Mouse (Mus musculus): ENCODE results near the gene Ankrd9. TPM values are rescaled to one million over a fixed set of nuclear protein-coding genes. Genes with fewer than 3 reads are reported as not detected.

The Ankrd9 gene
- 14.3 and 21.1 TPM in 2 replicates for total RNA-seq (2014; rRNA removed)
- 12.8 and 14.8 TPM in 2 replicates for polyA plus RNA-seq (2015; fragmentation: Nextera tagmentation; extraction: Ambion mirVana)

GRCm38 (mm10) chr12:110978607-110979406 lies at the start of gene Ankrd9:
Gene Ankrd9 (minus strand): TSS chr12:110979040.
- Histone ChIP-seq H3K4me1 (ENCODE audit: insufficient read depth, low read length) (no peaks in the 10 kb centered on the region), H3K9me3 (ENCODE audit: low read length) (no peaks in the 10 kb centered on the region), H3K27me3 (ENCODE audit: insufficient read depth, low read length) (no peaks in the 10 kb centered on the region), H3K27ac (peak within 1 kb of the TSS; percentile 62; the same call in 1 of the 2 replicates), H3K4me2 (ENCODE audit: low read depth, low read length) (peak within 1 kb of the TSS; percentile 95), H3K9ac (replicated peaks; ENCODE audit: low read length) (peak within 1 kb of the TSS; percentile 88), H3K36me3 (ENCODE audit: insufficient read depth, low read length) (no peaks in the 10 kb centered on the region; the same call in 1 of the 2 replicates), H3K4me3 (ENCODE audit: low read length) (peak within 1 kb of the TSS; percentile 83)
- ATAC-seq (peak; percentile 97), DNase-seq (ENCODE audit: low spot score) (peak; percentile 93)
- under 1% methylated on average over 89 of the region's 90 CpGs for WGBS
- TF ChIP-seq CTCF (IDR thresholded peaks at IDR 0.05; ENCODE audit: low read depth), result no peak

- ATAC-seq (no peak), DNase-seq (ENCODE audit: low spot score) (no peak)
- Histone ChIP-seq H3K4me3 (ENCODE audit: low read length) (no peak overlapping the region), H3K36me3 (ENCODE audit: insufficient read depth, low read length) (no peaks in the 10 kb centered on the region), H3K4me1 (ENCODE audit: insufficient read depth, low read length) (no peaks in the 10 kb centered on the region), H3K4me2 (ENCODE audit: low read depth, low read length) (no peak overlapping the region), H3K9ac (replicated peaks; ENCODE audit: low read length) (no peak overlapping the region), H3K27me3 (ENCODE audit: insufficient read depth, low read length) (no peaks in the 10 kb centered on the region), H3K27ac (no peak overlapping the region), H3K9me3 (ENCODE audit: low read length) (no peaks in the 10 kb centered on the region)
- no peak for TF ChIP-seq CTCF (IDR thresholded peaks at IDR 0.05; ENCODE audit: low read depth)
- WGBS, result 63% methylated on average over 3 of the region's 3 CpGs
Measured at GRCm38 (mm10) chr12:111021577-111021976, 42.7 kb upstream of the Ankrd9 start.

- H3K4me1 ChIP-seq (ENCODE audit: insufficient read depth, low read length), result no peaks in the 10 kb centered on the region
- H3K4me2 ChIP-seq (ENCODE audit: low read depth, low read length), result no peak overlapping the region
- no peak for DNase-seq (ENCODE audit: low spot score)
- H3K9me3 ChIP-seq (ENCODE audit: low read length), result no peaks in the 10 kb centered on the region
- WGBS, result 25% methylated on average over 1 of the region's 1 CpGs
- H3K27ac ChIP-seq, result no peak overlapping the region
- TF ChIP-seq CTCF (IDR thresholded peaks at IDR 0.05; ENCODE audit: low read depth), result no peak
- H3K4me3 ChIP-seq (ENCODE audit: low read length), result no peak overlapping the region
- no peak for ATAC-seq
- no peak overlapping the region for H3K9ac ChIP-seq (replicated peaks; ENCODE audit: low read length)
- H3K36me3 ChIP-seq (ENCODE audit: insufficient read depth, low read length), result no peaks in the 10 kb centered on the region
- H3K27me3 ChIP-seq (ENCODE audit: insufficient read depth, low read length), result no peaks in the 10 kb centered on the region
Measured at GRCm38 (mm10) chr12:111021138-111021537, 42.3 kb upstream of the Ankrd9 start.

GRCm38 (mm10) chr12:111019086-111019485 lies 40.2 kb upstream of the Ankrd9 start:
- H3K9ac ChIP-seq (replicated peaks; ENCODE audit: low read length), result no peak overlapping the region
- no peak for TF ChIP-seq CTCF (IDR thresholded peaks at IDR 0.05; ENCODE audit: low read depth)
- no peak overlapping the region for H3K27ac ChIP-seq
- ATAC-seq, result no peak
- no peak overlapping the region for H3K4me3 ChIP-seq (ENCODE audit: low read length)
- H3K27me3 ChIP-seq (ENCODE audit: insufficient read depth, low read length), result no peaks in the 10 kb centered on the region
- no peak for DNase-seq (ENCODE audit: low spot score)
- WGBS, result 90% methylated on average over 2 of the region's 2 CpGs
- H3K36me3 ChIP-seq (ENCODE audit: insufficient read depth, low read length), result no peaks in the 10 kb centered on the region
- H3K9me3 ChIP-seq (ENCODE audit: low read length), result no peaks in the 10 kb centered on the region
- no peak overlapping the region for H3K4me2 ChIP-seq (ENCODE audit: low read depth, low read length)
- no peaks in the 10 kb centered on the region for H3K4me1 ChIP-seq (ENCODE audit: insufficient read depth, low read length)

DNA sequence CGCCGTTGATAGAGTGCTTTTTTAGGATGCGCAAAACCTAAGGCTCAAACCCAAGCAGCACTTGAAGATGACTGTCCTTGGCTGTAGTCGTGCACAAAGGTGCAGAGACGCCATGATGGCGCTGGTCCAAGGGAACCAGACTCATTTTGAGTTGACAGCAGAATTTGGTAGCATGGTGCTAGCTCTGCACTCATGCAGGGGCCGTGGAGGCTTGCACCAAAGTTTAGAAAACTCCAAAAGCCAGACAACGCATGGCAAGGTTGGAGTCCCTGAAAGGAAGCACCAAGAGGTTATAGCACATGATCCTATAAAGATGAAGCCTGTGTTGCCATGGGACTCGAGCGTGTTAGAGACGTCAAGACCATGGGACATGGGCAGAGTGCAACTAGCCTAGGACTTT lies 39.2 kb upstream of the Ankrd9 start:
- H3K4me3 ChIP-seq (ENCODE audit: low read length), result no peak overlapping the region
- H3K27ac ChIP-seq, result no peak overlapping the region
- no peaks in the 10 kb centered on the region for H3K4me1 ChIP-seq (ENCODE audit: insufficient read depth, low read length)
- no peaks in the 10 kb centered on the region for H3K27me3 ChIP-seq (ENCODE audit: insufficient read depth, low read length)
- TF ChIP-seq CTCF (IDR thresholded peaks at IDR 0.05; ENCODE audit: low read depth), result no peak
- no peak overlapping the region for H3K4me2 ChIP-seq (ENCODE audit: low read depth, low read length)
- no peaks in the 10 kb centered on the region for H3K36me3 ChIP-seq (ENCODE audit: insufficient read depth, low read length)
- DNase-seq (ENCODE audit: low spot score) (no peak), ATAC-seq (no peak)
- H3K9ac ChIP-seq (replicated peaks; ENCODE audit: low read length), result no peak overlapping the region
- H3K9me3 ChIP-seq (ENCODE audit: low read length), result no peaks in the 10 kb centered on the region
- 94% methylated on average over 11 of the region's 11 CpGs for WGBS

DNA sequence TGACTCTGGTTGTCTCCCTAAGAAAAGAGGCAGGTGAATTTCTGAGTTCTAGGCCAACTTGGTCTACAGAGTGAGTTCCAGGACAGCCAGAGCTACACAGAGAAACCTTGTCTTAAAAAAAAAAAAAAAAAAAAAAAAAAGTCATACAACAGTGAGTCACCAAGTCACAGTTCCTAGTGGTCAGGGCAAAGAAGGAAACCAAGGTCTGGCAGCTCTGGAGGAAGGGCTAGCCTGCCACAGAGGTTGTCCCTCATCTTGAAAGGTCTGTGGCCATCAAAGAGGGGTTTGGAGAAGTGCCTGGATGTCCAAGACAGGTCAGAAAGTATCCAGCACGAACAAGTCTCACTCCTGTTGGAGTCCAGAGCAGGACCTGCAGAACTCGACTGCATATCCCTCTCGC lies 38.0 kb upstream of the Ankrd9 start:
- ATAC-seq, result no peak
- TF ChIP-seq CTCF (IDR thresholded peaks at IDR 0.05; ENCODE audit: low read depth), result no peak

More for the DNA sequence above, 38.0 kb upstream of the Ankrd9 start:
- Histone ChIP-seq H3K4me3 (ENCODE audit: low read length) (no peak overlapping the region), H3K9me3 (ENCODE audit: low read length) (no peaks in the 10 kb centered on the region), H3K27me3 (ENCODE audit: insufficient read depth, low read length) (no peaks in the 10 kb centered on the region), H3K27ac (no peak overlapping the region), H3K36me3 (ENCODE audit: insufficient read depth, low read length) (no peaks in the 10 kb centered on the region), H3K4me1 (ENCODE audit: insufficient read depth, low read length) (no peaks in the 10 kb centered on the region), H3K9ac (replicated peaks; ENCODE audit: low read length) (no peak overlapping the region), H3K4me2 (ENCODE audit: low read depth, low read length) (no peak overlapping the region)
- WGBS, result 77% methylated on average over 3 of the region's 3 CpGs
- DNase-seq (ENCODE audit: low spot score), result no peak

Measured in hindbrain, postnatal 0 days (tissue).